Mouse (Mus musculus): ENCODE measurements around the gene Sh3glb2. TPM values are rescaled to one million over a fixed set of nuclear protein-coding genes. Genes with fewer than 3 reads are reported as not detected.
A peak's percentile ranks its signal among the peaks of the same experiment; 100 is the strongest.

Sh3glb2 gene
- total RNA-seq, 2 experiments from 2014 or later: 62.0 to 69.5 TPM

DNA sequence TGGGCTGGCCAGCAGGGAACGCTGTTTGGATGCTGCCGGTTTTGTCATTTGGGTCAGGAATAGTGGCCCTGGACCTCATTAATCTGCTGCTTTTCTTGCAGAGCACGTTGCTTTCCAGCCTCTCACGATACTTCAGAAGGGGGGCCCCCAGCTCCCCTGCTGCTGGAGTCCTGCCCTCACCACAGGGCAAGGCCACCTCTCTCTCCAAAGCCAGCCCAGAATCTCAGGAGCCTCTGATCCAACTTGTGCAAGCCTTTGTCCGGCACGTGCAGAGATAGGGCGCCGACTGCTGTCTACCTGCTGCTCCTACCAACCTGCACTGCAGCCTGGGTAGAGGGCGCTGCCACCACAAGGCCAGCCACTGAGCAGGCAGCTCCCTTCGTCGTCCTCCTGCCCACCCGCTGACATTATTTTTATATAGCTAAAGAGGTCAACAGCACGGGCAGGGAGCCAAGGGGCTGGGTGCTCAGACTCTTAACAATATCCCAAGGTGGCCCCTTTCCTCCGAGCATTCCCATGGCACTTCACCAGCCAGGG is 15.5 kb downstream of the Sh3glb2 start:
- intact Hi-C loops (cut with DNase I): loop anchor here (5.0 kb wide), 1 partner anchor 241 kb away; no protein-coding TSS in a partner anchor
- peak; percentile 78 to 79 for DNase-seq

DNA sequence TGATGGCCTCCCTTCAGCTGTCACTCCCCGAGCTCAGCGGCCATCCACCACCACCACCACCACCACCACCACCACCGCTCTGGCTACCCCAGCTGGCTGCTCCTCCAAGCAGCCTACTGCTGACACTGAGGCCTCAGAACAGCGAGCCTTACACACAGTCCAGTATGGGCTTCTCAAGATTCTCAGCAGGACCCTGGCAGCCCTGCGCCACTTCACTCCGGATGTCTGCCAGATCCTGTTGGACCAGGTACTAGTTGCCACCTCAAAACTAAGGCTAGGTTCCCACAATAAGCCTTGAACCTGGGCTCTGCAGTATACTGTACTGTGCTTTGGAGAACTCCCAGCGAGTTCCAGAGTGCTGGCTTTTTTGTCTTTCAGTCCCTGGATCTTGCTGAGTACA is 16.6 kb downstream of the Sh3glb2 start:
- intact Hi-C loops (cut with DNase I): loop anchor here (5.0 kb wide), 1 partner anchor 240 kb away; no protein-coding TSS in a partner anchor
- DNase-seq: no peak

GRCm38 (mm10) chr2:30342061-30342460 is 17.1 kb downstream of the Sh3glb2 start:
- no peak for DNase-seq
- intact Hi-C loops (cut with DNase I): loop anchor here (5.0 kb wide), 1 partner anchor 240 kb away; no protein-coding TSS in a partner anchor

- intact Hi-C loops (cut with DNase I): no loop called here
- no peak for DNase-seq
Observed at GRCm38 (mm10) chr2:30337179-30337578, 22.0 kb downstream of the Sh3glb2 start.

GRCm38 (mm10) chr2:30336174-30336915 is 22.8 kb downstream of the Sh3glb2 start:
- DNase-seq: no peak
- intact Hi-C loops (cut with DNase I): no loop called here

DNA sequence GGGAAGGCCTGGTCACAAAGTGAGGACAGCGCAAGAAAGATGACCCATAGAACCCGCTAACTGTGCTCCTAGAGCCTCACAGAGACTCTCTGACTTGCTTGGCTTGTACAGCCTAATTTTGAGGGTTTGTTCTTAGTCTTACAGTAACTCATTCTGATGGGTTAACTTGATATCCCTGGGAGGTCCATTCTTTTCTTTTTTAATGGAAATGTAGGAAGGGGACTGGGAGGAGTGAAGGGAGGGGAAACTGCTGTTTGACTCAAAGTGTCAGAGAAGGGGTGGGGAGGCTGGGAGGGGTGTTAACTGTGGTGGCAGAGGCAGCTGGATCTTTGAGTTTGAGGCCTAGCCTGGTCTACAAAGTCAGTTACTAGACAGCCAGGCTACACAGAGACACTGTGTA is 23.8 kb downstream of the Sh3glb2 start:
- intact Hi-C loops (cut with DNase I): no loop called here
- DNase-seq: no peak

- no peak for DNase-seq
Observed at GRCm38 (mm10) chr2:30328791-30329190, 30.3 kb downstream of the Sh3glb2 start.

DNA sequence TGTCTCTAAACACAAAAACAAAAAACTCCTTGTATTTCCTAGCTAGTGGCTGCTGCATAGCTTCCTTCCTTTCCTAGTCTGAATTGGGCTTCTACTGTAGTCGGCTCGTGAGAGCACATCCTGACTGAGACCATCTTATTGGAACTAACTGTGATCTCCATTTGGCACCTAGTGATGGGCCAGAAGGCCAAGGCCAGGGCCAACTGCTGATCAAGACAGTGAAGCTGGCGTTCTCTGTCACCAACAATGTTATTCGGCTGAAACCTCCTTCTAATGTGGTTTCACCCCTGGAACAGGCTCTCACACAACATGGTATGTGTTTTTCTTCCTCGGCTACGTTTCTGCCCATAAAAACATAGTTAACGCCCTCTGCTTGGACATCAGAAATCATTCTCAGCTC is 31.9 kb downstream of the Sh3glb2 start:
- no peak for DNase-seq
- intact Hi-C loops (cut with DNase I): no loop called here

More at GRCm38 (mm10) chr2:30328791-30329190, 30.3 kb downstream of the Sh3glb2 start:
- intact Hi-C loops (cut with DNase I): no loop called here

DNA sequence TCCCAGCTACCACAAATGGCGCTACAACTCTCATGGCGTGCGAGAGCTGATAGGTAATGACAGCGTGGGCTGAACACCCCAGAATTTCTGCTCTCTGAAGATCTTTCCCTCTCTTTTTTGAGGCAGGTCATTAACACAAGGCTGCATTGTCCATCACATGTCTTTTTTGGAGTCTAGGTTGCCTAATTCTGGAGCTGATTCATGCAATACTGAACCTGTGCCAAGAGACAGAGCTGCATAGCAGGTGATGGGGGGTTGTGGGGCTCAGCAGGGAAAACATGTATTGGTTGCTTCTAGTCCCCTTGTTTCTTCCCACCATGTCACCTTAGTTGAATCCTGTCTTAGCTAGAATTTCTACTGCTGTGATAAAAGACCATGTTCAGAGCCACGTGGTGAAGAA is 33.8 kb downstream of the Sh3glb2 start:
- DNase-seq: no peak
- intact Hi-C loops (cut with DNase I): no loop called here

DNA sequence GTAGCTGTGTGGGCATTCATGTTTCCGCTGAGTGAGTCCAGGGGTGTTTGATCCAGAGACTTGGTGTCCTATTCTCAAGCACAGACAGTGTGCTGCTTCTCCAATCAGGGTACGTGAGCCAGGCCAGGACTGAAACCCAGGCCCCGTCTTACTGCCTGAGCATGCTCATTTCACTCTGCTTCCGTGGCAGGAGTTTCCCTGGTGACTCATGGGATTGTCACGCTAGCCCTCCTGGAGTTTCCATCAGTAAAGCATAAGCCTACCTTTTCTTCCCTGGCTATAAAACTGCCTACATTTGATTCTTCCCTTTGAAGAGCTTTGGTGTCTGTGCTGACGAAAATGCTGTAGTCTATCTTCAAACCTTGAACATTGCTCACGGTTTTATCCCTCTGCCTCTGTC is 36.0 kb downstream of the Sh3glb2 start:
- no peak for DNase-seq
- intact Hi-C loops (cut with DNase I): no loop called here

DNA sequence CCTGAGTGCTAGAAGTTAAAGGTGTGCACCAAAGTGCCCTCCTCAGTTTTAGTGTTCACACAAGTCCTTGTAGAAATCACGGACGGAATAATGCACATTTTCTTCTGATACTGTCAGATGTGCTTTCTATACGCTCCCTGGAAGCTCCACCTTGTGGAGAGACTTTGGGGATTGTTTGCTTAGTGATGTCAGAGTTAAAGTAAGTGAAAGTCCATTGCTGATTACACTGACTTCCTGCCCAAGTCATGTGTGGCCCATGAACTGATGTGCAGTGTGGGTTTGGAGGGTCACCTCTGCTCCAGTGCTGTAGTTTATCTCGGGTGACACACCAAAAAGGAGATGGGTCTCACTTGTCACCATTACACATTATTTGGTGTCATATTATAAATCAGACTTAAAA is 39.9 kb downstream of the Sh3glb2 start:
- intact Hi-C loops (cut with DNase I): no loop called here
- DNase-seq: no peak

DNA sequence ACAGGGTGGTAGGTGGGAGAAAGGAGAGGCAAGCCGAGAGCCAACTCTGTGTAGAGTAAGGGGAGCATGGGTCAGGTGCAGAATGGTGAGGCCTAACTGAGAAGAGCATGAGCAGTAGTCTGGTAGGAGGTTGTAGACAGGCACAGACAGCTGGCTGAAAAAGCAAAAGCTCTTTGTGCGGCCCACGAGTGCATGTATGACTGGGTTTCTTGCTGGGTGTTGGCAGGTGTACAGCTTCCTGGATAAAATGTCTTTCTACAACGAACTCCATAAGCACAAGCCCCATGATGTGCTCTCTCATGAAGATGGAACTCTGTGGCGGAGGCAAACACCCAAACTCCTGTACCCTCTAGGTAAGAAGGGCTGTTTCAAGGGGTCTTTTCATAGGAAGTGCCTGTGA is 42.2 kb downstream of the Sh3glb2 start:
- intact Hi-C loops (cut with DNase I): no loop called here
- no peak for DNase-seq

GRCm38 (mm10) chr2:30316136-30316535 is 43.0 kb downstream of the Sh3glb2 start:
- DNase-seq: no peak
- intact Hi-C loops (cut with DNase I): no loop called here

GRCm38 (mm10) chr2:30311481-30311880 is 47.7 kb downstream of the Sh3glb2 start:
- intact Hi-C loops (cut with DNase I): no loop called here
- DNase-seq: no peak

DNA sequence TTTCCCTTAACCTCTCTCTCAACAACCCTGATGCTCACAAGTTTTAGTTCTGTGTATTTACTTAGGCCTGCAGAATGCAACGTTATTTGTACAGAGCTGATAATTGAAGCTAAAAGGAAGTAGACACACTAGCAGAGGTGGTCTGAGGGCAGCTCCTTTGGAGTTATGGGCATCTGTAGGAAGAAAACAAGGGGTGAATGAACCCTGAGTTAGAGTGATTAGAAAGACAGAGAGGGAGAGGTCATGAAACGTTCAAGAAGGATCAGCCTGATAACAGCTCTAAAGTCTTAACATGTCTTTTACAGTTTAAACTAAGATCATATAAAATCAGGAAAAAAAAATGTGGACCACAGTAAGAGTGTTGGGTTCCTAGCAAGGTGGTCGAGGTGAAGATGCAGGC is 49.8 kb downstream of the Sh3glb2 start:
- intact Hi-C loops (cut with DNase I): no loop called here
- DNase-seq: no peak

DNA sequence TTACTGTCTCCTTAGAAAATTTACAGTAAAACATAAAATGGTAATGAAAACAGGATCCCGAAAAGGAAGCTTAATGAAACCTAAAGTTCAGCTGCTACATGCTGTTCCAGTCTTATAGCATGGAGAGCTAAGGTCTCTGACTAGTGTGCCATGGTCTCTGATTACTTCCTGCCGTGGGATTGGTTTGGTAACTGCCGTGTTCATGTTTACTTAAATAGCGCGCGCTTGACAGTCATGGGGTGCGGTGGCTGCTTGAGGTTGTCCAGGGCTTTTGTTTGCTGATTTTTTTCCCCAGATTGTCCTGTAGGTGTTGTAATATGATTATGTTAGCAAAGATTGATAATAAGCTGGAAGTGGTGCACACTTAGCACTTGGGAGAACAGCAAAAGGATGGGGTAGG is 53.0 kb downstream of the Sh3glb2 start:
- intact Hi-C loops (cut with DNase I): no loop called here
- no peak for DNase-seq

DNA sequence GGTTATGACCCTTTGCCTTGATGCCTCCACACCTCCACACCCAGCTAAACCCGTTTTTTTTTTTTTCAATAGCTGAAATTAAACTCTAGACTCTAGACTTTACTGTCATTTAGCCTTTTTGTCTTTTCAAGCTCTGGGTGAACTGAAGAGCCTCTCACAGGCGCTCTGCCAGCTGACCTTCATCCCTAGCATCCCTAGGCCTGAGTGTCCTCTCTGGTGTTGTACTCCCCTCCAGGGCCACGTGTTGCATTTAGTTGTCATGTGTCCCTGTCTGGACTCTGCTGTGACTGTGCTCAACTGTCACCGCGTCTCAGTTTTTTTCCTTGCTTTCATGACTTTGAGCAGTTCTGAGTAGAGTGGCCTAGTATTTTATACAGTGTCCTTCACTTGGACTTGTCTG is 59.2 kb downstream of the Sh3glb2 start:
- intact Hi-C loops (cut with DNase I): no loop called here
- DNase-seq: no peak

- DNase-seq: peak; percentile 10 to 23
- intact Hi-C loops (cut with DNase I): no loop called here
Observed at GRCm38 (mm10) chr2:30299525-30299924, 59.6 kb downstream of the Sh3glb2 start.

Measured in heart, postnatal 10 days (tissue).